Mouse (Mus musculus): Measurements from ENCODE around the gene Zfp266.
A peak's percentile ranks its signal among the peaks of the same experiment; 100 is the strongest.
"Not testable (repeated sequence)": the region's sequence is repeated elsewhere in the genome, so short reads cannot be mapped to it uniquely, and the experiment has no call there.

The Zfp266 gene

GRCm38 (mm10) chr9:20521306-20521957 lies at the start of gene Zfp266:
Gene Zfp266 (minus strand): TSS chr9:20521417.
- peak; percentile 83 for DNase-seq (ENCODE audit: low spot score in 2 of 2)

- DNase-seq (ENCODE audit: low spot score in 2 of 2), result not testable (repeated sequence)
Measured at GRCm38 (mm10) chr9:20565326-20566030, 44.3 kb upstream of the Zfp266 start.

- DNase-seq (ENCODE audit: low spot score in 2 of 2), result no peak
Measured at GRCm38 (mm10) chr9:20562177-20562576, 41.0 kb upstream of the Zfp266 start.

- DNase-seq (ENCODE audit: low spot score in 2 of 2), result no peak
Measured at GRCm38 (mm10) chr9:20552698-20553097, 31.5 kb upstream of the Zfp266 start.

GRCm38 (mm10) chr9:20551781-20552275 lies 30.6 kb upstream of the Zfp266 start:
- DNase-seq (ENCODE audit: low spot score in 2 of 2), result no peak

GRCm38 (mm10) chr9:20545151-20545550 lies 23.9 kb upstream of the Zfp266 start:
- peak in 1 of 2 experiments; percentile 5 for DNase-seq (ENCODE audit: low spot score in 2 of 2)

GRCm38 (mm10) chr9:20544070-20544821 lies 23.0 kb upstream of the Zfp266 start:
- peak; percentile 59 to 64 for DNase-seq (ENCODE audit: low spot score in 2 of 2)

GRCm38 (mm10) chr9:20543496-20543895 lies 22.3 kb upstream of the Zfp266 start:
- no peak for DNase-seq (ENCODE audit: low spot score in 2 of 2)

- DNase-seq (ENCODE audit: low spot score in 2 of 2), result no peak
Measured at GRCm38 (mm10) chr9:20536598-20536997, 15.4 kb upstream of the Zfp266 start.

- DNase-seq (ENCODE audit: low spot score in 2 of 2), result no peak
Measured at GRCm38 (mm10) chr9:20534326-20534926, 13.2 kb upstream of the Zfp266 start.

GRCm38 (mm10) chr9:20520531-20521210 lies 546 bp downstream of the Zfp266 start:
- DNase-seq (ENCODE audit: low spot score in 2 of 2), result no peak

- DNase-seq (ENCODE audit: low spot score in 2 of 2), result no peak
Measured at GRCm38 (mm10) chr9:20519949-20520348, 1.3 kb downstream of the Zfp266 start.

- DNase-seq (ENCODE audit: low spot score in 2 of 2), result no peak
Measured at GRCm38 (mm10) chr9:20518708-20519107, 2.5 kb downstream of the Zfp266 start.

GRCm38 (mm10) chr9:20517727-20518126 lies 3.5 kb downstream of the Zfp266 start:
- DNase-seq (ENCODE audit: low spot score in 2 of 2), result no peak

GRCm38 (mm10) chr9:20514016-20514415 lies 7.2 kb downstream of the Zfp266 start:
- DNase-seq (ENCODE audit: low spot score in 2 of 2), result no peak

GRCm38 (mm10) chr9:20512714-20513113 lies 8.5 kb downstream of the Zfp266 start:
- DNase-seq (ENCODE audit: low spot score in 2 of 2), result no peak

- DNase-seq (ENCODE audit: low spot score in 2 of 2), result no peak
Measured at GRCm38 (mm10) chr9:20511645-20512044, 9.6 kb downstream of the Zfp266 start.

- DNase-seq (ENCODE audit: low spot score in 2 of 2), result no peak
Measured at GRCm38 (mm10) chr9:20510346-20510745, 10.9 kb downstream of the Zfp266 start.

- no peak for DNase-seq (ENCODE audit: low spot score in 2 of 2)
Measured at GRCm38 (mm10) chr9:20509676-20510075, 11.5 kb downstream of the Zfp266 start.

GRCm38 (mm10) chr9:20504801-20505200 lies 16.4 kb downstream of the Zfp266 start:
- no peak for DNase-seq (ENCODE audit: low spot score in 2 of 2)

- DNase-seq (ENCODE audit: low spot score in 2 of 2), result peak in 1 of 2 experiments; percentile 4
Measured at GRCm38 (mm10) chr9:20493281-20493680, 27.9 kb downstream of the Zfp266 start.
